ENCODE assay signal across 8 mouse cellular contexts in genomic region chr9:123716301-123716700, GRCm38 (mm10). TPM values are rescaled to one million over a fixed set of nuclear protein-coding genes. Genes with fewer than 3 reads are reported as not detected.
A peak's percentile ranks its signal among the peaks of the same experiment; 100 is the strongest.
DNase-seq lines count a peak whose midpoint lies in the region; ATAC-seq and TF ChIP-seq lines count a peak whose summit lies in the region.

No protein-coding gene starts in this region.

- no peak for DNase-seq in kidney, postnatal 25 days
- DNase-seq in heart, postnatal 0 days (ENCODE audit: low spot score), result no peak
- no peak for DNase-seq in retina, postnatal 1 day
- DNase-seq in embryo, embryonic 11 days, result no peak
- DNase-seq in MN1 (ENCODE audit: low spot score), result no peak

- H3K9me3 ChIP-seq in kidney, embryonic 16.5 days (ENCODE audit: low read length), result no peaks in the 10 kb centered on the region
- H3K9me3 ChIP-seq in embryonic facial prominence, embryonic 13.5 days, result no peaks in the 10 kb centered on the region
- no peaks in the 10 kb centered on the region for H3K9me3 ChIP-seq in heart, postnatal 0 days (replicated peaks; ENCODE audit: control insufficient read depth, low read length)
- no peaks in the 10 kb centered on the region for H3K9me3 ChIP-seq in midbrain, embryonic 13.5 days

- H3K27ac ChIP-seq in kidney, embryonic 16.5 days (ENCODE audit: low read length), result no peak overlapping the region
- no peak overlapping the region for H3K27ac ChIP-seq in embryonic facial prominence, embryonic 13.5 days
- no peak overlapping the region for H3K27ac ChIP-seq in heart, postnatal 0 days (ENCODE audit: low read depth)
- no peak overlapping the region for H3K27ac ChIP-seq in midbrain, embryonic 13.5 days

- TF ChIP-seq CTCF in heart, postnatal 0 days (IDR thresholded peaks at IDR 0.05; ENCODE audit: low read depth), result no peak

- WGBS in kidney, embryonic 16.5 days, result 31% methylated on average over 3 of the region's 3 CpGs
- 71% methylated on average over 3 of the region's 3 CpGs for WGBS in embryonic facial prominence, embryonic 13.5 days
- 52% methylated on average over 3 of the region's 3 CpGs for WGBS in heart, postnatal 0 days
- WGBS in midbrain, embryonic 13.5 days, result 76% methylated on average over 3 of the region's 3 CpGs

- peaks cover 6% of the 10 kb centered on the region for H3K4me1 ChIP-seq in kidney, embryonic 16.5 days (ENCODE audit: insufficient read depth, low read length)
- H3K4me1 ChIP-seq in embryonic facial prominence, embryonic 13.5 days, result peaks cover 6% of the 10 kb centered on the region
- H3K4me1 ChIP-seq in heart, postnatal 0 days (ENCODE audit: control insufficient read depth, insufficient read depth), result 0 out of 2 replicates have a peak, but pooled peaks cover 3% of the 10 kb centered on the region
- H3K4me1 ChIP-seq in midbrain, embryonic 13.5 days (replicated peaks), result peaks cover 19% of the 10 kb centered on the region

- ATAC-seq in kidney, embryonic 16.5 days (ENCODE audit: low FRiP score, low TSS enrichment), result no peak
- no peak for ATAC-seq in embryonic facial prominence, embryonic 13.5 days (ENCODE audit: insufficient number of reproducible peaks, insufficient read depth, low FRiP score, low TSS enrichment, low read depth)
- no peak for ATAC-seq in heart, postnatal 0 days (ENCODE audit: insufficient read depth, low read depth)
- no peak for ATAC-seq in midbrain, embryonic 13.5 days

- H3K4me2 ChIP-seq in kidney, embryonic 16.5 days (replicated peaks; ENCODE audit: low read depth, low read length), result peak overlapping the region; percentile 25
- H3K4me2 ChIP-seq in embryonic facial prominence, embryonic 13.5 days, result peak overlapping the region; percentile 71
- peak overlapping the region; percentile 12; the same call in 1 of the 2 replicates for H3K4me2 ChIP-seq in heart, postnatal 0 days (ENCODE audit: low read depth, low read length)
- H3K4me2 ChIP-seq in midbrain, embryonic 13.5 days (replicated peaks), result peak overlapping the region; percentile 76

- no peak for TF ChIP-seq EP300 in heart, postnatal 0 days (IDR thresholded peaks at IDR 0.05; ENCODE audit: low read depth)

- no peak overlapping the region for H3K9ac ChIP-seq in kidney, embryonic 16.5 days (replicated peaks; ENCODE audit: low read length)
- H3K9ac ChIP-seq in embryonic facial prominence, embryonic 13.5 days, result peak overlapping the region; percentile 51
- 0 out of 2 replicates have a peak overlapping the region, but pooled peaks have one; percentile 9 for H3K9ac ChIP-seq in heart, postnatal 0 days (replicated peaks; ENCODE audit: low read depth, low read length)
- H3K9ac ChIP-seq in midbrain, embryonic 13.5 days (replicated peaks), result no peak overlapping the region

- no peaks in the 10 kb centered on the region for H3K27me3 ChIP-seq in kidney, embryonic 16.5 days (ENCODE audit: insufficient read depth, low read length)
- H3K27me3 ChIP-seq in embryonic facial prominence, embryonic 13.5 days, result no peaks in the 10 kb centered on the region
- H3K27me3 ChIP-seq in heart, postnatal 0 days (ENCODE audit: control insufficient read depth, insufficient read depth, low read length), result no peaks in the 10 kb centered on the region
- H3K27me3 ChIP-seq in midbrain, embryonic 13.5 days, result no peaks in the 10 kb centered on the region

- H3K36me3 ChIP-seq in kidney, embryonic 16.5 days (ENCODE audit: insufficient read depth, low read length), result 0 out of 2 replicates have a peak, but pooled peaks cover 3% of the 10 kb centered on the region
- peaks cover 9% of the 10 kb centered on the region for H3K36me3 ChIP-seq in embryonic facial prominence, embryonic 13.5 days
- peaks cover 4% of the 10 kb centered on the region for H3K36me3 ChIP-seq in heart, postnatal 0 days (replicated peaks; ENCODE audit: control insufficient read depth, insufficient read depth, low read length)
- peaks cover 9% of the 10 kb centered on the region for H3K36me3 ChIP-seq in midbrain, embryonic 13.5 days

- H3K4me3 ChIP-seq in kidney, embryonic 16.5 days (ENCODE audit: low read length), result peak overlapping the region; percentile 84; the same call in 1 of the 2 replicates
- H3K4me3 ChIP-seq in embryonic facial prominence, embryonic 13.5 days, result peak overlapping the region; percentile 87
- peak overlapping the region; percentile 87; the same call in 1 of the 2 replicates for H3K4me3 ChIP-seq in heart, postnatal 0 days (ENCODE audit: low read depth, low read length)
- H3K4me3 ChIP-seq in midbrain, embryonic 13.5 days (replicated peaks), result peak overlapping the region; percentile 63

RNA-seq across cellular contexts. Expression of gene Lztfl1, which starts 1.2 kb away (rescaled TPM):
- 48.1 and 48.4 TPM in 2 replicates for polyA plus RNA-seq in kidney, embryonic 16.5 days (2015; fragmentation: Nextera tagmentation; extraction: Ambion mirVana)
- polyA plus RNA-seq in embryonic facial prominence, embryonic 13.5 days (2015; fragmentation: Nextera tagmentation; extraction: Ambion mirVana), result 61.6 and 65.8 TPM in 2 replicates
- total RNA-seq in heart, postnatal 0 days (2014; rRNA removed; ENCODE audit: low replicate concordance), result 11.2 and 28.4 TPM in 2 replicates
- 36.2 and 37.7 TPM in 2 replicates for polyA plus RNA-seq in heart, postnatal 0 days (2015; fragmentation: Nextera tagmentation; extraction: Ambion mirVana)
- 51.2 and 52.2 TPM in 2 replicates for polyA plus RNA-seq in midbrain, embryonic 13.5 days (2015; fragmentation: Nextera tagmentation; extraction: Ambion mirVana)

RNA-seq across cellular contexts. Expression of gene Slc6a20a, which starts 37.6 kb away (rescaled TPM):
- 0.69 and 0.94 TPM in 2 replicates for polyA plus RNA-seq in kidney, embryonic 16.5 days (2015; fragmentation: Nextera tagmentation; extraction: Ambion mirVana)
- polyA plus RNA-seq in embryonic facial prominence, embryonic 13.5 days (2015; fragmentation: Nextera tagmentation; extraction: Ambion mirVana), result 0.08 and 0.66 TPM in 2 replicates
- not detected in 2 replicates for total RNA-seq in heart, postnatal 0 days (2014; rRNA removed; ENCODE audit: low replicate concordance)
- not detected in 2 replicates for polyA plus RNA-seq in heart, postnatal 0 days (2015; fragmentation: Nextera tagmentation; extraction: Ambion mirVana)
- polyA plus RNA-seq in midbrain, embryonic 13.5 days (2015; fragmentation: Nextera tagmentation; extraction: Ambion mirVana), result 5.3 and 5.6 TPM in 2 replicates

RNA-seq across cellular contexts. Expression of gene Ccr9, which starts 38.1 kb away (rescaled TPM):
- 0.09 and 0.16 TPM in 2 replicates for polyA plus RNA-seq in kidney, embryonic 16.5 days (2015; fragmentation: Nextera tagmentation; extraction: Ambion mirVana)
- 0.14 and 0.26 TPM in 2 replicates for polyA plus RNA-seq in embryonic facial prominence, embryonic 13.5 days (2015; fragmentation: Nextera tagmentation; extraction: Ambion mirVana)
- total RNA-seq in heart, postnatal 0 days (2014; rRNA removed; ENCODE audit: low replicate concordance), result 1.2 and 4.8 TPM in 2 replicates
- polyA plus RNA-seq in heart, postnatal 0 days (2015; fragmentation: Nextera tagmentation; extraction: Ambion mirVana), result 0.04 and 0.08 TPM in 2 replicates
- 0.22 and 0.36 TPM in 2 replicates for polyA plus RNA-seq in midbrain, embryonic 13.5 days (2015; fragmentation: Nextera tagmentation; extraction: Ambion mirVana)

Comparison
In these comparisons a context has a peak if more than half of its experiments do, and no peak if none do; other contexts are left out.
1. H3K4me2 ChIP-seq: peak in every context shown above with its lines; median percentile 76 in midbrain, embryonic 13.5 days; 71 in embryonic facial prominence, embryonic 13.5 days; 25 in kidney, embryonic 16.5 days; 12 in heart, postnatal 0 days.
2. H3K9ac ChIP-seq: peak in embryonic facial prominence, embryonic 13.5 days (single experiment) and heart, postnatal 0 days (single experiment); none in kidney, embryonic 16.5 days (single experiment) and midbrain, embryonic 13.5 days (single experiment).
3. Peak in every context shown above with its lines, with median percentiles within 50 percentile points of each other: H3K4me3 ChIP-seq.